Mouse (Mus musculus) neural tube, embryonic 15.5 days (tissue): ENCODE measurements around the gene Ltb4r1. TPM values are rescaled to one million over a fixed set of nuclear protein-coding genes. Genes with fewer than 3 reads are reported as not detected.

Experiments
- ATAC-seq: fragments of 200-750 bp; cut with Nextera tagmentation; 2 replicates; pipeline ENCODE4 v1.8.0; 2017; ENCODE audit warnings: mild to moderate bottlenecking, moderate TSS enrichment, moderate library complexity; ENCODE audit not compliant: low FRiP score
- H3K27ac ChIP-seq: fragments of 300-500 bp; sonication (generic); replicated peaks from 2 replicates; pipeline ENCODE4 v1.5.1; 2015; ENCODE audit warnings: mild to moderate bottlenecking, inconsistent platforms
- H3K27me3 ChIP-seq: fragments of 300-500 bp; sonication (generic); replicated peaks from 2 replicates; pipeline ENCODE4 v1.6.1; 2015; ENCODE audit warnings: inconsistent platforms
- H3K36me3 ChIP-seq: fragments of 300-500 bp; sonication (generic); 2 replicates; pipeline ENCODE4 v1.6.1; 2015; ENCODE audit warnings: inconsistent platforms
- H3K4me1 ChIP-seq: fragments of 300-500 bp; sonication (generic); 2 replicates; pipeline ENCODE4 v1.6.1; 2015; ENCODE audit warnings: inconsistent platforms
- H3K4me2 ChIP-seq: fragments of 300-500 bp; sonication (generic); 2 replicates; pipeline ENCODE4 v1.6.1; 2015; ENCODE audit warnings: inconsistent platforms, mild to moderate bottlenecking, moderate library complexity
- H3K4me3 ChIP-seq: fragments of 300-500 bp; sonication (generic); replicated peaks from 2 replicates; pipeline ENCODE4 v1.5.1; 2015; ENCODE audit warnings: mild to moderate bottlenecking, inconsistent platforms
- H3K9ac ChIP-seq: fragments of 300-500 bp; sonication (generic); replicated peaks from 2 replicates; pipeline ENCODE4 v1.6.1; 2015; ENCODE audit warnings: mild to moderate bottlenecking, inconsistent platforms
- H3K9me3 ChIP-seq: fragments of 300-500 bp; sonication (generic); replicated peaks from 2 replicates; pipeline ENCODE4 v1.6.1; 2016; ENCODE audit warnings: inconsistent platforms
- WGBS: fragments of 180-500 bp; shearing (Covaris S2); methylation state at CpG from one replicate; pipeline ENCODE4 v1.1.7; 2015; ENCODE audit warnings: mixed read lengths; 5-methylcytosine and 5-hydroxymethylcytosine counted together
- polyA plus RNA-seq: library from polyadenylated mRNA; unstranded; fragments of >200 nt; fragmentation: Nextera tagmentation; extraction: Ambion mirVana; gene quantifications from 2 replicates; pipeline ENCODE4 v1.2.1, GENCODE M21; 2015

Ltb4r1 gene
- polyA plus RNA-seq, 1 experiment from 2014 or later = 0.42 TPM

DNA sequence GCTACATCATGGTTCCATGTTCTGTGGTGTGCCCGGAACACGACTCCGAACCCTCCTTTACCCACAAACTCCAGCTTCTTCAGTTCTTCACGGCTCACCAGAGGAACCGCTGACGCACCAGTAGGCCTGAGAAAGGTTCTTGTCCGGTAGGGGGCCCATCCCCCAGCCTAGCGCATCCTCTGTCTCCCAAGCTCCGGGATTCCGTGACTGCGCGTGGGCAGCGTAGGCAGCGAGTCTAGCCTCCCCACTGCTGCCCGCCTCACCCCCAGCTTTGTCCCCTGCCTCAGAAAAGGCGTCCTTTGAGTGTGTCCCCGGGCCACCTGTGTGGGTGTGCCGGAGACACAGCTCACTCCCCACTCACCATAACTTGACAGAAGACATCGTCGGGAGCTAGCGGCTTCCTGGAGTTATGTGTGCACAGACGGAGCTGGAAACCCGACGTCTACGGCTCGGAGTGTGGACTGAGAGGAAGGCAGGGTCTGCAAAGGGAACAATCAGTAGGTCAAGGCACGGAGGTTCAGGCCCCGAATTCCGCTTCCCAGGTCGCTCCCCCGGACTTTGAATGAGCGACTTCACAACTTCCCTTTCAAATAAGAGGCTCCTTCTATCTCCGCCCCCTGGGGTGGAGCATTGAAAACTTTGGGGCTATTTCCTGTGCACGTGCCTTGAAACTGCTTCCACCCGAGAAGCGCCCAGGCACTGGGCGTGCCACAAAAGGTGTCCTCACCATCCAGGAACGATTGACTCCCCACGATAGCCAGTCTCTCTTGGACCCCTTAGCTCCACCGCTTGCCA, 22.7 kb downstream of the Ltb4r1 start, which contains the start of gene Ripk3:
Gene Ripk3, minus strand, starts transcription at position 610 of the 795 bp plus-strand sequence.
- H3K9me3 ChIP-seq = no peaks in the 10 kb centered on the region
- H3K4me3 ChIP-seq = peak within 1 kb of the TSS; percentile 22
- WGBS = 5% methylated on average over 40 of the region's 40 CpGs
- no peak for ATAC-seq
- no peak within 1 kb of the TSS for H3K9ac ChIP-seq
- H3K27me3 ChIP-seq = peaks cover 66% of the 10 kb centered on the region
- H3K27ac ChIP-seq = no peak within 1 kb of the TSS
- H3K4me2 ChIP-seq = peak within 1 kb of the TSS; percentile 54
- peaks cover 18% of the 10 kb centered on the region for H3K4me1 ChIP-seq
- no peaks in the 10 kb centered on the region for H3K36me3 ChIP-seq

DNA sequence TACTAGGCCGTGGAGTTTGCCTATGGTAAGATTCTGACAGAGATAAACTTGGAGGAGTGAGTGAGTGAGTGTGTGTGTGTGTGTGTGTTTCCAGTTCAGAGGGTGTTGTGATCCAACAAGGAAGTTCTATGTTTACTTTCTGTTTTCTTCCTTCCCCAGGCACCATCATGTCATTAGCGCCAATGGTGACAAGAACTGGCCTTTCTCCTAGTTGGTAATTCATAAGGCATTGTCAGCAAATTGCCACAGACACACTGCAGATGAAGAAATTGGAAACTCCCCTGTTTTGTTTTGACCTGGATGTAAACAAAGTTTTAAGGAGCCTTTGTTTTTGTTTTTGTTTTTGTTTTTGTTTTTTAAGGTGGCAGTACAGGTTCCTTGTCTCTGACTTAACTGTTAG, 27.7 kb downstream of the Ltb4r1 start:
- no peak overlapping the region for H3K27ac ChIP-seq
- H3K9me3 ChIP-seq = no peaks in the 10 kb centered on the region
- H3K4me2 ChIP-seq = no peak overlapping the region
- H3K4me1 ChIP-seq = peaks cover 3% of the 10 kb centered on the region
- H3K9ac ChIP-seq = no peak overlapping the region
- H3K27me3 ChIP-seq = peaks cover 23% of the 10 kb centered on the region
- no peak overlapping the region for H3K4me3 ChIP-seq
- no peaks in the 10 kb centered on the region for H3K36me3 ChIP-seq
- ATAC-seq = no peak
- 76% methylated on average over 2 of the region's 2 CpGs for WGBS

DNA sequence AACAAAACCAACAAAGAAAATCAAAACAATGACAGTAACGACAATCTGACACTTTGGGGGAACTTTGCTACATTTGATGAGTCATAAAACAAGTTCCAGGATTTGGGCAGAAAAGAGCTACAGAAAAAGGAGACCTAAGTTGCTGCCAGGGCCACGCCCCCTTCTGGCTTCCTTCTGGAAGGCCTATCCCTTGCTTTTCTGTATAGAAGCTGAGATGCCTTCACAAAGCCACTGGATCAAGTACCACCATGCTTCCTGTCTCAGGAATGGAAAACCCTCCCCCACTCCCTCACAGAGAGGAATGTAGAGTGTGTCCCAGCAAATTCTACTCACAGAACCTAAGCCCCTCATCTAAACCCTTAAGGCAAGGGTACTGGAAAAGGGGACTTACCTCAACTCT, 28.2 kb downstream of the Ltb4r1 start:
- Histone ChIP-seq H3K9ac (no peak overlapping the region), H3K4me3 (no peak overlapping the region), H3K4me2 (no peak overlapping the region), H3K36me3 (no peaks in the 10 kb centered on the region), H3K27me3 (peaks cover 19% of the 10 kb centered on the region), H3K4me1 (no peaks in the 10 kb centered on the region), H3K9me3 (no peaks in the 10 kb centered on the region), H3K27ac (no peak overlapping the region)
- ATAC-seq = no peak
- 63% methylated on average over 2 of the region's 2 CpGs for WGBS

DNA sequence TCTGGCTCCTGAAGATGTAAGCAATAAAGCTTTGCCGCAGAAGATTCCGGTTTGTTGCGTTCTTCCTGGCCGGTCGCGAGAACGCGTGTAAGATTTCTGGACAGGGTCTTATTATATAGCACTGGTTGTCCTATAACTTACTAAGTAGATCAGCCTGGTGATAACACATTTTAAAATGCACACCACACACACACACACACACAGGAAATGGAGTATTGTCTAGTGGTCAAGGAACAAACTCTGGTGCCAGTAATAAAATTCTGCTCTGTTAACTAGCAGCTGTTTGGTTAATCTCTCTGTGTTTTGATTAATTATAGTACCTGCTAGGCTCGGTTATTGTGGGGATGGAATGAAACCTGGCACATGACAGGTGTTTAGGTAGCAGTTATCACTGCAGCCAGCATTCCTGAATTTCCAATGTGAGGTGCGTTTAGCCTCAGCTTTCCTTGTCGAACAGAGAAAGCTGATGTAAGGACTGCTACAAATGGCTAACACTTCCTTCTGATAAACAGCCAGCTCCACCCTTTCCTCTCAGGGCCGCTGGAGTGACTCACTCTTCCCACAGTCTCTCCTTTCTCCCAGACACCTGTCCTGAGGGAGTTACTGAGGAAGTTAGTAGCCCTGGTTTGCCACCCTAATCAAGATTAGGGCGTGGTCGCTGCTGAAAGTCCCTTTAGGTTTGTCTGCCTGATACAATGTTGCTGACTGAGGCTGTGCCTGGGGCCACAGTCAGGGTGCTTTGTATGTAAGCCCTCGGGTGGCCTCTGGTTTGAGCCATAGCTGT, 29.8 kb downstream of the Ltb4r1 start:
- 90% methylated on average over 15 of the region's 15 CpGs for WGBS
- Histone ChIP-seq H3K27ac (no peak overlapping the region), H3K4me1 (no peaks in the 10 kb centered on the region), H3K4me2 (no peak overlapping the region), H3K9ac (no peak overlapping the region), H3K4me3 (no peak overlapping the region), H3K36me3 (no peaks in the 10 kb centered on the region), H3K9me3 (no peaks in the 10 kb centered on the region), H3K27me3 (peaks cover 3% of the 10 kb centered on the region; the same call in 1 of the 2 replicates)
- ATAC-seq = no peak

DNA sequence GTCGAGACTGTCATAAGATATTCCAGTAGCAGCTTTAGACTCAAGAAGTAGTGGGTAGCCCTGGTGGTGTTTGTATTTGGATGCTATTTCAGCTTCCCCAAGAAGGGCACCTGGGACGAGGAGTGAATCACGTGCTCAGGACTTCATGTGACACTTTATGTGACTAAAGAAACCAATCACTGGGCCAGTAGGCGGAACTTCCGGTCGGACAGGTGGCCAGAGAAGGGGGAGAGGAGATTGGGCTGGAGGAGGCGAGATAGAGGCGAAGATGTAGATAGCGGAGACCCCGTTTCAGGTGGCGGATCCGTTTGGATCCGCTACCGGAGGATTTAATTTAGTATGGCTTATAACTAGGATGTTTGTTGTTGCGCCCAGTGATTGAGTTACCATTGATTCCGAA, 49.1 kb downstream of the Ltb4r1 start:
- Histone ChIP-seq H3K4me1 (peaks cover 5% of the 10 kb centered on the region; the same call in 1 of the 2 replicates), H3K36me3 (no peaks in the 10 kb centered on the region), H3K9ac (peak overlapping the region; percentile 46), H3K27ac (0 out of 2 replicates have a peak overlapping the region, but pooled peaks have one; percentile 28), H3K4me2 (peak overlapping the region; percentile 65), H3K27me3 (no peaks in the 10 kb centered on the region), H3K4me3 (peak overlapping the region; percentile 50), H3K9me3 (no peaks in the 10 kb centered on the region)
- peak; percentile 94 for ATAC-seq
- WGBS = 26% methylated on average over 16 of the region's 16 CpGs

DNA sequence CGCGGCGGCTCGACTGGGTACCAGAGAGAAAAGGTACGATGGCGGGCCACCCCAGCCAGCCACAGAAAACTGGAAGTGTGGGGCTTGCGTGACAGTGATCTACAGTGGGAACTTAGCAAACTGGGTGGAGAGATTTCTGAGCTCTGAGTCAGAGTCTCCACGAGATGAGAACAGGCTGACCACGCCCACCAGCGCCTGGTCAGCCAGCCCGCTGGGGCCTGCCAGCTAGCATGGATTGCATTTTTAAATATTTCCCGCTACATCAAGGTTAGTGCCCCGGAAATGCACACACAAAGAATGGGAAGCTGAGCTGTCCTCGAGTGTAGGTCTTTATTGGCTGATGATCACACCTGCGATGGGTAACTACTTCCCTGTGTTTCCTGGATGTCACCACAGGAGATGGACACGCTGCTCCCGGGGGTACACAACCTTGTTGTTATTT, 49.6 kb downstream of the Ltb4r1 start:
- WGBS = 24% methylated on average over 17 of the region's 17 CpGs
- Histone ChIP-seq H3K9me3 (no peaks in the 10 kb centered on the region), H3K27ac (0 out of 2 replicates have a peak overlapping the region, but pooled peaks have one; percentile 28)

More for the DNA sequence above, 49.6 kb downstream of the Ltb4r1 start:
- H3K4me2 ChIP-seq = peak overlapping the region; percentile 65
- peak overlapping the region; percentile 46 for H3K9ac ChIP-seq
- peaks cover 5% of the 10 kb centered on the region; the same call in 1 of the 2 replicates for H3K4me1 ChIP-seq
- no peaks in the 10 kb centered on the region for H3K36me3 ChIP-seq
- peak; percentile 71 for ATAC-seq
- H3K4me3 ChIP-seq = peak overlapping the region; percentile 50
- H3K27me3 ChIP-seq = no peaks in the 10 kb centered on the region; the same call in 1 of the 2 replicates

Other genes starting within 250 kb of the Ltb4r1 start
- 0.13 and 0.26 TPM in 2 replicates for gene Nrl, start 241.0 kb upstream of the Ltb4r1 start, polyA plus RNA-seq
- gene Pck2, start 225.7 kb upstream of the Ltb4r1 start, polyA plus RNA-seq = 30.5 and 30.9 TPM in 2 replicates
- gene Dcaf11, start 206.0 kb upstream of the Ltb4r1 start, polyA plus RNA-seq = 98.9 and 102 TPM in 2 replicates
- gene A730061H03Rik, start 205.6 kb upstream of the Ltb4r1 start, polyA plus RNA-seq = 0.46 and 0.75 TPM in 2 replicates
- 1.6 and 2.0 TPM in 2 replicates for gene Fitm1, start 190.3 kb upstream of the Ltb4r1 start, polyA plus RNA-seq
- gene Psme1, start 187.8 kb upstream of the Ltb4r1 start, polyA plus RNA-seq = 214 and 228 TPM in 2 replicates
- gene Emc9, start 180.7 kb upstream of the Ltb4r1 start, polyA plus RNA-seq = 49.3 and 56.2 TPM in 2 replicates
- gene Psme2, start 174.8 kb upstream of the Ltb4r1 start, polyA plus RNA-seq = 186 and 246 TPM in 2 replicates
- gene Rnf31, start 174.3 kb upstream of the Ltb4r1 start, polyA plus RNA-seq = 20.4 and 22.0 TPM in 2 replicates
- 10.4 and 13.2 TPM in 2 replicates for gene Irf9, start 162.4 kb upstream of the Ltb4r1 start, polyA plus RNA-seq
- gene Rec8, start 147.9 kb upstream of the Ltb4r1 start, polyA plus RNA-seq = 15.1 and 16.6 TPM in 2 replicates
- gene Ipo4, start 130.0 kb upstream of the Ltb4r1 start, polyA plus RNA-seq = 110 and 121 TPM in 2 replicates
- 0.77 and 1.7 TPM in 2 replicates for gene Gm49378, start 128.1 kb upstream of the Ltb4r1 start, polyA plus RNA-seq
- gene Tm9sf1, start 122.2 kb upstream of the Ltb4r1 start, polyA plus RNA-seq = 62.6 and 72.5 TPM in 2 replicates
- gene Tssk4, start 115.8 kb upstream of the Ltb4r1 start, polyA plus RNA-seq = 0.31 and 0.32 TPM in 2 replicates
- 76.0 and 79.8 TPM in 2 replicates for gene Mdp1, start 105.5 kb upstream of the Ltb4r1 start, polyA plus RNA-seq
- gene Gmpr2, start 94.0 kb upstream of the Ltb4r1 start, polyA plus RNA-seq = 50.2 and 50.8 TPM in 2 replicates
- gene Nedd8, start 93.8 kb upstream of the Ltb4r1 start, polyA plus RNA-seq = 590 and 594 TPM in 2 replicates
- gene Tinf2, start 84.1 kb upstream of the Ltb4r1 start, polyA plus RNA-seq = 24.9 and 28.3 TPM in 2 replicates
- gene Tgm1, start 52.0 kb upstream of the Ltb4r1 start, polyA plus RNA-seq = 0.31 and 0.96 TPM in 2 replicates
- gene Rabggta, start 43.7 kb upstream of the Ltb4r1 start, polyA plus RNA-seq = 56.7 and 65.1 TPM in 2 replicates
- gene Dhrs1, start 20.3 kb upstream of the Ltb4r1 start, polyA plus RNA-seq = 79.7 and 84.6 TPM in 2 replicates
- 25.1 and 31.5 TPM in 2 replicates for gene Nop9, start 20.3 kb upstream of the Ltb4r1 start, polyA plus RNA-seq
- gene Cideb, start 7.5 kb upstream of the Ltb4r1 start, polyA plus RNA-seq = 0.35 and 0.93 TPM in 2 replicates
- gene Ltb4r2, start 4.5 kb upstream of the Ltb4r1 start, polyA plus RNA-seq = 0.42 and 0.88 TPM in 2 replicates
- 4.1 and 5.2 TPM in 2 replicates for gene Adcy4, start 18.1 kb downstream of the Ltb4r1 start, polyA plus RNA-seq
- gene Ripk3, start 22.9 kb downstream of the Ltb4r1 start, polyA plus RNA-seq = 2.8 and 14.2 TPM in 2 replicates
- gene Nfatc4, start 57.2 kb downstream of the Ltb4r1 start, polyA plus RNA-seq = 9.8 and 11.5 TPM in 2 replicates
- 9.5 and 10.8 TPM in 2 replicates for gene Nynrin, start 88.0 kb downstream of the Ltb4r1 start, polyA plus RNA-seq
- gene Cbln3, start 118.4 kb downstream of the Ltb4r1 start, polyA plus RNA-seq = 0.45 and 0.58 TPM in 2 replicates
- gene Khnyn, start 119.0 kb downstream of the Ltb4r1 start, polyA plus RNA-seq = 11.0 and 11.9 TPM in 2 replicates
- gene Sdr39u1, start 134.3 kb downstream of the Ltb4r1 start, polyA plus RNA-seq = 148 and 166 TPM in 2 replicates
- 1.7 and 3.5 TPM in 2 replicates for gene Cma1, start 178.7 kb downstream of the Ltb4r1 start, polyA plus RNA-seq
- gene Cma2, start 185.0 kb downstream of the Ltb4r1 start, polyA plus RNA-seq = not detected in 2 replicates